Mouse (Mus musculus) spleen, postnatal 0 days (tissue): ENCODE results near the gene Smgc. TPM values are rescaled to one million over a fixed set of nuclear protein-coding genes. Genes with fewer than 3 reads are reported as not detected.

Experiments used
- polyA plus RNA-seq: library from polyadenylated mRNA; unstranded; fragments of >200 nt; fragmentation: Nextera tagmentation; extraction: Ambion mirVana; gene quantifications from 2 replicates; pipeline ENCODE4 v1.2.1, GENCODE M21; 2015

The Smgc gene
- not detected in 2 replicates for polyA plus RNA-seq

DNA sequence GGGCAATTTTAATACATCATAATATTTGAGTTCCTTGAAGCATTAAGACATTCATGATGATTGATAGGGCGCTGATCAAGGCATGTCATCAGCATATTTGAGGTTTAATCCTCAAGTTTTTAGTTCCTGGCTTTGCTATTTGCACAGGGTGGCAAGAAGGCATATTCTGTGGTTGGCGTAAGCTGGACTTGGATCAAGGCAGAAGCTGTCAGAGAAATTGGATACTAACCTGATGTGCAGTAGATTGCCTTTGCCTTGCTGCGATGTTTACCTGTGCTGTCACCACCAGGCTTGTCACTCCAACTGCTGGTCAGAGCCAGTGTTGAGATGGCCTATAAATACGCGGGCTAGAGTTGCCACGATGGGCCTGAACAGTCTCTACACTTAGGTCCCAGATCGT lies at the start of gene Smgc:
Gene Smgc (plus strand): TSS at position 301 of the 400 bp plus-strand sequence.

Other genes starting within 250 kb of the Smgc start
- 8.1 and 12.5 TPM in 2 replicates for gene Lrrk2, start 165.1 kb upstream of the Smgc start, polyA plus RNA-seq
- gene Cntn1, start 212.9 kb downstream of the Smgc start, polyA plus RNA-seq: 0.04 and 0.06 TPM in 2 replicates